Mouse (Mus musculus) cerebellum, adult (tissue): ENCODE results near the gene Sema3f.
"Not testable (repeated sequence)": the region's sequence is repeated elsewhere in the genome, so short reads cannot be mapped to it uniquely, and the experiment has no call there.

ENCODE experiments used
- ATAC-seq: cut with Nextera tagmentation; 2 replicates; pipeline ENCODE4 v1.9.2; 2017; ENCODE audit warnings: mild to moderate bottlenecking, moderate library complexity, mixed read lengths; ENCODE audit not compliant: insufficient number of reproducible peaks, low FRiP score, low TSS enrichment

The Sema3f gene

DNA sequence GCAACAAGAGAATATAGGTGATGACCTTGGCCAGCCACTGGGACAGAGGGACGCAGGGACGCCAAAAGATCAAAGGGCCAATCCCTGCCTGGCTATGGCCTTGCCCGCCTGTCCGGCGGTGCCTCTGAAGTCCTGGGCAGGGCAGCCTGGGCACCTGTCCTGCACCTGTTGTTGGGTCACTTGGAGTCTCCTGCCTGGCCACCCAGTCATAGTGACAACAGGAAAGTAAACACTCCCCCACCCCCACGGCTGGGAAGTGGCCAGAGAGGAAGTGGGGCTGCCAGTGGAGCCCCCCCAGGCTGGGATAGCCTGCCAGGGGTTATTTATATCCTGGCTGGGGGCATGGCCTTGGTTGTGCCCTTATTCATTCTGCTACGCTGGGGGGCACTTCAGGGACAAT, 15.6 kb downstream of the Sema3f start:
- ATAC-seq, result no peak

DNA sequence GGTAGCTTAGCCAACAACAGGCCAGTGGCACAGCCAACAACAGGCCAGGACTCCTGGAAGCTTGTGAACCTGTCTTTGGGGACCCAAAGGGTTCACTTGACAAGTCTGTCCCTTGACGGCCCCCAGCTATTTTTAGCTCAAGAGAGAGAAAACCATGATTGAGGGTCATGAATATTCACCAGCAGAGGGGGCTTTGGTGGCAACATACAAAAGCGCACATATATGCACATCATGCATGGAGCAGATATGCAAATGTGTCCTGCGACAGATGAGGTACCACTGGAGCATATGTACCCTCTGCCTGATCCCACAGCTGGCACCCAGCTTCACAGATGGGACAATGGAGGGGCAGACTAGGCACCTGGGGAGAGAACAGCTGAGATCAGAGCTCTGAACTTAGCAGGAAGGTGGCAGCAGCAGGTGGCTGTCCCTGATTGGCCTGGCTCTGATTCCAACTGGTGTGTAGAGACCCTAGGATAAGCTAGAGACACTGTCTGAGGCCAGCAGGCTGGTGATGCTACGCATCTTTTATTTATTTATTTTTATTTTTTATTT, 16.8 kb downstream of the Sema3f start:
- no peak for ATAC-seq

DNA sequence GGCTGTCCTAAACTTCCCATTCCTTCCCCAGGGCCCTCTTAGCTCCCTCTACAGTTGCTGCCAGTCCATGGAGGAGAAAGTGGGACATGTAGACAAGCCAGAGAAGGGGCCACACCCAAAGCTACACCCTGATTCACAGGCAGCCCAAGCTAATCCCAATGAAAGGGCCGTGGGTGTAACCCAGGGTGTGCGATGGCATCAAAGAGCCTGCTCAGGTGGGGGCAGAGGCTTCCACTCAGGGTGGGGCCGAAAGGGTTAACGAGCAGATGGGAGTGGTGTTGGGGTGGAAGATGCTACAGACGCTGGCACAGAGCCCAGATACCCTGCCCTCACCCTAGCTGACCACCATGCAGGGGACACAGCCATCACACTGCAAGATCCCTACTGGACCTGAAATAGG, 17.5 kb downstream of the Sema3f start:
- no peak for ATAC-seq

GRCm38 (mm10) chr9:107690391-107690790, 19.9 kb downstream of the Sema3f start:
- no peak for ATAC-seq

GRCm38 (mm10) chr9:107688939-107689338, 21.3 kb downstream of the Sema3f start:
- no peak for ATAC-seq

GRCm38 (mm10) chr9:107688415-107688814, 21.9 kb downstream of the Sema3f start:
- no peak for ATAC-seq

DNA sequence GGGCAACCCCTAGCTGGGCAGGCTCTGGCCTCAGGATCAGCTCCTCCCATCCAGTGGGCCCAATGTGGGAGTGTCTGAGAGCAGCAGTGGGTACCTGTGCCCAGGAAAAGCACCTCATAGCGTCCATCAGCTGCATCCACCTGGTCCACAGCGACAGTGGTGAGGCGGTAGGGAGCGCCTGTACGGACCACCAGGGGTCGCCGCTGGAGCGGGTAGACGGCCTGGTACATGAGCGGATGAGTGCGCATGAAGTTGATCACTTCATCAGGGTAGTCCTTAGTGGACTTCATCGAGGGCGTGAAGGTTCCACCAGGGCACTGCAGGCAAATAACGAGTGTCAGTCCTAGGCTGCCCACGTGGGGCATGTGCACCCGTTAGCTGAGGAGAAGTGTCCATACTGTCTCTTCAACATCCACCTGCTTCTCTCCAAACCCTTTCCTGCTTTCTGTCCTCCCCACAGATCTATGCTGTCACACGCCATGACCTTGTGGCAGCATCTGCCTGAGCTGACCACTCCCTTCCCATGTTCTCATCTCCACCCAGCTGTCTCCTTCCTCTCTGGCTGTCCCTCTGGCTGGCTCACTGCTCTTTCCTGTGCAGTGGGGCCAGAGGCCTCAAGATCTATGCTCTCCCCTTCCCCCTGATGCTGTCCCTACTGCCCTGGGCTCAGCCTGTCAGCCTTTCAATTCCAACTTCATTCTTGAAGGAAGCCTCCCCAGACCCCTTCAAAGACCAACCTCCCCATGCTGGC, 24.9 kb downstream of the Sema3f start:
- ATAC-seq, result no peak

- ATAC-seq, result no peak
Measured at GRCm38 (mm10) chr9:107682405-107682804, 27.9 kb downstream of the Sema3f start.

DNA sequence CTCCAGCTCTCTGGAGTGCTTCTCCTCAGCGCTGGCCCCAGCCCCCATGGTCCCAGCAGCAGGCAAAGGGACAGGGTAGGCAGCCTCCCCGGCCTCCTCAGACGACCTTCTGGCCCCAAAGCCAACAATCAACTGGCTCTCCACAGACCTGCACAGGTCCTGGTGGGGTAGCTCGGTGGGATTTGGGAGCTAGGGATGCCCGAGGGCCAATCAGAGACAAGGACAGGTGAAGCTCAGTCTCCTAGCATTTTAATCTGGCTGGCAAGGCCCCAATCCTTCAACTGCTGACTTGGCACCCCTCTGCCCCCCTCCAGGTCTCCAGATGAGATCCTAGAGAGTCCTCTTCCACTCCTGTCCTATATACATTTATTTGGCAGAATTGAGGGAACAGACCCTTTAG, 30.8 kb downstream of the Sema3f start, which contains the start of gene Gnat1:
Gene Gnat1 (minus strand): TSS at position 212 of the 400 bp plus-strand sequence.
- no peak for ATAC-seq

DNA sequence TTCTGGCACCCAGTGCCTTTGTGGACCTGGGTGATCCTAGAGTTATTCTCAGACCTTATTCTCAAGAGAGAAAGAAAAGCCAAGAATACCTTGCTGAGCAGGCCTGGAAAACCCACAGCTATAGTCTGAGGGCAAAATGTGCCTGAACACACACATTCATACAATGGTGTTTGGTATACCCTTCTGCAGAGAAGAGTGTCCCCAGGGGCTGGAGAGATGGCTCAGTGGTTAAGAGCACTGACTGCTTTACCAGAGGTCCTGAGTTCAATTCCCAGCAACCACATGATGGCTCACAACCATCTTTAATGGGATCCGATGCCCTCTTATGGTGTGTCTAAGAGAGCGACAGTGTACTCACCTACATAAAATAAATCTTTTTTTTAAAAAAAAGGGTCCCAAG, 31.4 kb downstream of the Sema3f start:
- no peak for ATAC-seq

DNA sequence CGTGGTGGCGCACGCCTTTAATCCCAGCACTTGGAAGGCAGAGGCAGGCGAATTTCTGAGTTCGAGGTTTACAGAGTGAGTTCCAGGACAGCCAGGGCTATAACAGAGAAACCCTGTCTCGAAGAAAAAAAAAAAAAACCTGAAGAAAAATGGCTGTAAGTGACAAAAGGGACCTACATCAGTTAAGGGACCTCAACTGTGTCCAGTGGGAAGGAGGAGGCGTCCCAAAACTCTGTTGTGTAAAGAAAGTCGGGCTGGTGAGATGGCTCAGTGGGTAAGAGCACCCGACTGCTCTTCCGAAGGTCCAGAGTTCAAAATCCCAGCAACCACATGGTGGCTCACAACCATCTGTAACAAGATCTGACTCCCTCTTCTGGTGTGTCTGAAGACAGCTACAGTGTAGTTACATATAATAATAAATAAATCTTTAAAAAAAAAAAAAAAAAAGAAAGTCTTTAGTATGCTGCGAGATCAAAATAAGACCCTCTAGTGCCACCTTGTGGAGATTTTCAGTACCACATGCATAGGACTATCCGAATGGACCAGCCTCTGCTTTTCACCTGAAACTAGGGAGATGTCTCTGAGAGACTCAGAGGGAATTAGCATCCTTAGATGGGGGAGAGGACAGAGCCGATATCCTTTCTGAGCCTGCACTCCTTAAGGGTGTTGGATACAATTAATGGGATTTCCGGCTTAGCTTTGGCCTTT, 32.3 kb downstream of the Sema3f start:
- not testable (repeated sequence) for ATAC-seq

GRCm38 (mm10) chr9:107677091-107677784, 33.0 kb downstream of the Sema3f start:
- no peak for ATAC-seq

DNA sequence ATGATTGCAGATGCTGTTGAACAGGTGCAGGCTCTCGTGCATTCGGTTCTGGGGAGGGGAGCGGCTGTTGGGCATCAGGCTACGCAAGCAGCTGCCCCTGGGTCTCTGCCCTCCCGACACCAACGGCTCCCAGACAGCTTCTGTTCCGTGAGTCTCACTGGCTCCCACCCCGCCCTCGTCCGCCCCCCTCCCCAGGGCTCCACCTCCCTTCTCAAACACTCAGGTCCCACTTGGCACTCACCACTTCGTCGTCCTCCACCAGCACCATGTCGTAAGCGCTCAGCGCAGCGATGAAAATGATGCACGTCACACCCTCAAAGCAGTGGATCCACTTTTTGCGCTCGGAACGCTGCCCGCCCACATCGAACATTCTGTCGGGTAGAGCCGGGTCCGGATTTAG, 34.0 kb downstream of the Sema3f start:
- ATAC-seq, result no peak

GRCm38 (mm10) chr9:107675671-107676301, 34.5 kb downstream of the Sema3f start:
- ATAC-seq, result no peak

DNA sequence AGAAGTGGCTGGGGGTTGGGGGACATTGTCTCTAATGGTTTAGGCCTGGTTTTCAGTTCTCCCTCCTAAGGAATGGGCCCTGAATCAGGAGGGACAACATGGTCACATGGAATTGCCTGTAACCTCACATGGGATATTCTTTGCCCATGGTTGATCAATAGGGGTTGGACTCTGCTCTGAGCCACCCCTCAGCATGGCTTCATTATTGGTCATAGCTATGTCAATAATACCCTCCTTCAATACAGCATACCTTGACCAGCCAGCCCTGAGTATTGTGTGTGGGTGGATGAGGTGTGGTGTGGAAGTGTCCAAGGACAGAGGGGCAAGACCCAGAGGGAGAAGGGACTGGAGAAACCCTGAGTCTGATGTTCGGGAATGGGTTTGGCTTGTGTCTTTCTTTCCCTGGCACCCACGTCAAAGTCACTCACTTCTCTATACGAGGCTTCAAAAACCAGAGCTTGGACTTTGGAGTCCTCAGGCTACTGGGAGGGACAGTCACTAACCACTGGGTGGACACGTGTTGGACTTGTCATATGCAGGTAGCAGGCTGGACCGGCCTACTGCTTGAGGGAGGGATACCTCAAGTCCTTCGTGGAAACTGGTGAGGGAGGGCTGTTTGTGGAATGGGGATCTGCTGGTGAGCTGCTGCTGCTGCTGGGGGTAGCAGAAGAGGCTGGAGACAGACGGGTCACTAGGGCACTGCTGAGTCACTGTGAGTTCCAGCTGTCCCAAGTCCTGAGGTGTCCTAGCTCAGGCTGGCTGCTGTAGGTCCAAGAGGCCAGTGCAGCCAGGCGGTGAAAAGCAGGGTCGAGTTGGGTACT, 35.5 kb downstream of the Sema3f start:
- ATAC-seq, result no peak

GRCm38 (mm10) chr9:107670259-107670658, 40.0 kb downstream of the Sema3f start:
- ATAC-seq, result no peak

GRCm38 (mm10) chr9:107669480-107669945, 40.8 kb downstream of the Sema3f start, which contains the start of gene Slc38a3:
TSS of gene Slc38a3 (minus strand) at chr9:107669530.
- ATAC-seq, result no peak

DNA sequence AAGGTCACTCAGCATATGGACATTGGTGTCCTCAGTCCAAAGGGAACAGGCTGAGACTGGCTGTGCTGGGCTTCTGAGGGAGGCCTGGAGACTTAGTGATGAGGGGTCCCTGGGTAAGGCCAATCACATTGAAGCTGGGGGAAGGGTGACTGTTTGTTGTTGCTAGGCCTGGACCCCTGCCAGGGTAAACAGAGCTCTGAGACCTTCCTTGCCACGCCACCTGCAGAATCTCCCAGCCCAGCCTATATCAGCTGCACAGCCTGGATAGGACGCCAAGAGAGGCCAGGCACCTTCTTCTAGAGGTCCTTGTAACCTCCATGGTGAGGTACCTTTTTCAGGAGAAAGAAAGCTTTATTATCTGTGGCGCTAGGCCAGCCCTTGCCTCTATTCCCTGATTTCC, 41.4 kb downstream of the Sema3f start:
- ATAC-seq, result no peak

GRCm38 (mm10) chr9:107668011-107668410, 42.3 kb downstream of the Sema3f start:
- ATAC-seq, result no peak
